Mouse (Mus musculus) adrenal gland, postnatal 4 days (tissue): ENCODE results near the gene Hoxa5. TPM values are rescaled to one million over a fixed set of nuclear protein-coding genes. Genes with fewer than 3 reads are reported as not detected.

ENCODE experiments used
- DNase-seq, 2 experiments: peaks; one replicate each; pipeline ENCODE4 v3.0.0; 2021 to 2022; ENCODE audit warnings: low spot score in 2 of 2, mixed read lengths in 2 of 2
- total RNA-seq, 2 experiments: library from RNA; stranded (reverse); gene quantifications; 2 replicates each; pipeline ENCODE4 v1.2.3; 2021

Gene Hoxa5
- total RNA-seq, 2 experiments from 2014 or later: 25.9 TPM

DNA sequence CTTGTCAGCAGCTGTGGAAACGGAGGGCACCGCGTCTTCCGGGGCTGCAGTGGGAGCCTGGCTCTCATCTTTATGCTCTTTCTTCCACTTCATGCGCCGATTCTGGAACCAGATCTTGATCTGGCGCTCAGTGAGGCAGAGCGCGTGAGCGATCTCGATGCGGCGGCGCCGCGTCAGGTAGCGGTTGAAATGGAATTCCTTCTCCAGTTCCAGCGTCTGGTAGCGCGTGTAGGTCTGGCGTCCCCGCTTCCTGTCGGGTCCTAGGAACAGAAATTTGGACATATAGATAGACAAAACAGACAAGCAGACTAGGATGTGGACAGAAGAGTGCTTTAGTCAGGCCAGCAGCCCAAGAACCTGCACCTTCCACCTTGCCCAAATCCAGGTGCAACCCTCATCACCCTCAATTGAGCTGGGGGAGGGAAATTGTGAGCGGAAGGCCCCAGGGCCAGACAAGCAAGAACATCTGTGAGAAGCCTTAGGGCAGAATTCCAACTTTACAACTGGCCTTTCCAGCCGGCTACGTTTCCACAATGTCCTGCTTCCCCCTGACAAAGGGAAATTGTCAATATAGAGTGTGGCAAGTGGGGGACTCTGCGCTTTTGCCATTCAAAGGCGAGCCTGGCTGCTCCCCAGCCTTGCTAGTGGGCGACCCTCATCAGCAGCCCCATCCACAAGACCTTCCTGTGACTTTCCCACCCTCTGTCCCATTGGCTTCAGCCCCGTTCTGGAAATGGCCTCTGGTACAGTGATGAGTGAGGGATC, 11.6 kb upstream of the Hoxa5 start:
- peak; percentile 1 to 3 for DNase-seq

DNA sequence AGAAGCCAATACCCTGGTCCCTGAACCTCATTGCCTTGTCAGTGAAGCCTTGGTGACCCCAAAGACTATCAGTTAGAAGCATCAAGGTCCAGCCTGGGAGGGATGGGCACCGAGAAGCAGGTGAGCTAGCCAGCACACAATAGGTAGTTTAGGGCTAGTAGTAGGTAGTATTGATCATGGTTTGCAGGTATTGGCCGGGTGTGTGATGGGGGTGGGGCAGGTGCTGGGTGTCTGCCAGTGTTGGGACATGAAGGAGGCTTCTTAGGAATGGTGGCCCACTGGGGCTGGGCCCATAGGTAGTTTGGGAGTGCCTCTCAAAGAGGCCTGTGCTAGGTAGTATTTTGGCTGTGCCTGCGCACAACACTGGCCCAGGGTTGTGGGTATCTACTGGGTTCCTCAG, 10.7 kb upstream of the Hoxa5 start:
- DNase-seq: no peak

DNA sequence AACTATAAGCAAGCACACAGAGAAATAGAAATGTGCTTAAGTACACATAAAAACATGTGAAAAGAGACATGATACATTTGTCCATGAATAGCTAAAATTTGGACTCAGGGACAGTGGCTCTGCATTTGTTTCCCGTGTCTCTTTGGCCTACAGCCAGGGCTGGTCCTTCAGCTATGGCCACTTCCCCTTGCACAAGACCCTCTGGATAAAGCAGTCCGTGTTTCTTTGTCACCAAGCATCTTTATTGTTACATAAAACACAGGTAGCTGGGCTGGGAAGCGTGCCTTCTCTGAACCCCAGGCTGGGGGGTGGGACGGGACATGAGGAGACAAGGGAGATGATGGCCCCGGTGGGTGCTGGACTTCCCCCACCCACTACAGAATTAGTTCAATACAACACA, 9.9 kb upstream of the Hoxa5 start:
- DNase-seq: peak in 1 of 2 experiments; percentile 2

DNA sequence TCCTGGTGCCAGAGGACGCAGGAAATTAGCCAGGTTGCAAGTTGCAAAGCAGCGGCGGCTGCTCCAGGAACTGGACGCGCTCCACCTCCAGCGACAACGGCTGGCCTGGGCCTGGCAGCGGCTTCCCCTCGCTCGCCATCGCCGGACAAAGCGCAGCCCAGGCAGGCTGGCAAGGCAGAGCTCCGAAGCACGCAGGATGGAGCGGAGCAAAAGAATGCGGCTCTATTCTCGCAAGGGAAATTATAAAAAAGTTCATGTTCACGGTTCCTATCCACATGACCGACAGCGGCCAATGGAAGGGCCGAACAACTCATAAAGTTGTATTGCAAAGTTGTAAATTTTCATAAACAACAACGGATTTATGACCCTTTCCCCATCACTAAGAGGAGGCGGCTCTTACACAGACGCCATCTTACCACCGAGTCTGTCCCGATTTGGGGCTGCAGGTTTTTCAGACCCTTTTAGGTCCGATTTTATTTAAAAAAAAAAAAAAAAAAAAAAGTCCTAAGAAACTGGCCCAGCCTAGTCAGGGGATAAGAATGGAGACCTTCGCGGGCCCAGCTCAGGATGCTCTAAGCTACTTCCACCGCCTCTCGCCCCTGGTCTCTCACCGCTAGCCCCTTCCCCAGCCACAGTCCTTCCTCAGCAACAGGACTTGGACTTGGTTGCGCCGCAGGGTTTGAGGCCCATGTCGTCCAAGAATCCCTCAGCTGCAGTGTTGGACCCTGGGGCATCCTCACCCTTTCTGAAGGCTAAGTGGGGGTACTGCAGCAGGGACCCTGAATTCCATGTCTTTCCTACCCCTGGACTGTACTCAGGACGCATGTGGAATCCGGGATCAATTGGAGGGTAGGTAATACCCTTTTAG, 9.0 kb upstream of the Hoxa5 start, which contains the start of the genes Hoxa3 and Gm28308:
Hoxa3 (minus strand) TSS at position 218 of the 868 bp plus-strand sequence.
Gm28308 (minus strand) TSS at position 221 of the 868 bp plus-strand sequence.
- peak; percentile 2 for DNase-seq

DNA sequence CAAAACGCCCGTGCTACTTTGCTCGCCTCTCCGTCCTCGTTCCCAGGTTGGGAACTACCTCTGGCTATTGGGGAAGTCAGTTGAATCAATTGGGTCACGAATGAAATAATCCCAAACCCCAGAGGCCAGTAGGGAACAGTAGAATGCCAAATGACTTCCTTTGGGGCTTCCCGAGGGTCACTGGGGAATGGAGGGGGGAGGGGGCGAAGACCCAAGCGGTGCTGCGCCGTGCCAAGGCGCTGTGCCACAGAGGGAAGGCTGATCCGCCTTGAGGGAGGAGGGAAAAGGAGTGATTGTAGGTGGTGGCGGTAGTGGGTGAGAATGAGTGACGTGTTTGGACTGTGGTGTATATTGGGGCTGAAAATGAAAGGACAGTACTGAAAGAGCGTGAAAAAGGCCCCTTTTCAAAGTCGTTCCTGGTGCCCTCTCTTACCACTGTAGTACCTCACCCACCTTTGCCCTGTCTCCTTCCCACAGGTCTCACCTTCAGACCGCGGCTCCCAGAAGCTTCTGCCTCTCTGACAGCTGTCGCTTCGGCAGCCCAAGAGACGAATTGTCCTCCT, 8.2 kb upstream of the Hoxa5 start:
- peak in 1 of 2 experiments; percentile 23 for DNase-seq

DNA sequence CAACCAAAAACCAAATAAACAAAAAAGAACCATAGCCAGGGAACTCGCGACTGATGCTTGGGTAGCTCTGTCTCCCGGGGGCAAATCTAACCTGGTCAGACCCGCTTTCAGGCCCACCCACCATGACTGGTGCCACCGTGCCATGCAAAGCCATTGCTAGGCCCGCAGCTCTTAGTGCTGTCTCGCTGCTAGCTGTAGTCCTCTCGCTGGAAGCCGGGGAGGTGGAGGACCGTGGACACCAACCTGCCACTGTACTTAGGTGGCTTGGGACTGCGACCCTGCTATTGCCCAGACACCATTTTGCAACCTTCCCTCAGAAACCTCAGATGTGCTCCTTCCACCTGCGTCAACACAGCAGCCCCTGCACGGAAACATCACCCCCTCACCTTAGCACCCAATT, 7.6 kb upstream of the Hoxa5 start:
- DNase-seq: no peak

DNA sequence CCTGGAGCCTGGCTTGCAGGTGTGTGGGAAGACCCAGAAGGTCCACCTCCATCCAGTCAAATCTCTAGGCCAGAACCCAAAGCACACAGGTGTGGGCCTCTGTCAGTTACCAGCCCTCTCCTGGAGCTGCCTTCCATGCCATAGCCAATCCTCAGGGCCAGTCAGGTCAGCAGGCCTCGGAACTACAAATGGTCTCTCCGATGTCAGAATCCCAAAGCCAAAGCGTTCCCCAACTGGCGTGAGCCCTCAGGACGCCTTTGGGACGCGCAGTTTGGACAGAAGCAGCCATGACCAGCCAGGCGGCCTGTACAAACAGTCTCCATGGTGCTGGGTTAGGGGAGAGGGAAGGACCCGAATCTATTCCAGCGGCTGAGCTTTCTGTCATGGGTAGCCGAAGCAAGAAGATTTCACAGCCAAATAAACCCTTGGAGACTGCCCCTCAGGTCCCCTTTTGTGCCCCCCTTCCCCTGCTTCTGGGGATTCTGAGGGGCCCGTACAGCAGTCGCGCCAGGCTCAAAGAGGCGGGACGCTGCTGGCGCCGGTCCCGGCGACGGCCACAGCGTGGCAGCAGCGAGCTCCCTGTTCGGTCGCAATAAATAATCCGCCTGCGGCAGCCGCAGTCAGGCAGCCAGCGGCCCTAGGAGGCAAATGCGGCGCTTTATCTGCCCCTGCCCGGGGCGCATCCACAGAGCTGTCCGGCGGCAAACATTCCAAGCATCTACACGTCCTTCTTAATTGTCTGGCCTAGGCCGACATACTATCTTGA, 7.0 kb upstream of the Hoxa5 start:
- peak in 1 of 2 experiments; percentile 73 for DNase-seq

DNA sequence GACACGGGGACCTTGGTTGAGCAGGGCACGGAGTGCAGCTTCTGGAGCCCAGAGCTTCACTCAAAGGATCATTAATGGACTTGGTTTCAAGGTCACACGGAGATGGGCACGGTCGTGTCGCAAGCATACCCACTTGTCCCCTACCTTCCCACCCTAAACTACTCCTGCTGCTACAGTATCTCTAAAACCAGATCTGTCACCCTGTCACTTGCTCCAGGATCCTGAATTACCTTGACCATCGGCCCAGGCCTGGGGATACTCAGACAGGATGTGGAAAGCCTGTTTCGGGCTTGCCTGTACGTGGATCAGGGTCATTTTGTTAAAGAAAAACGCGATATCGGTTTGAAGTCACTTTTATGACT, 5.3 kb upstream of the Hoxa5 start:
- DNase-seq: no peak

DNA sequence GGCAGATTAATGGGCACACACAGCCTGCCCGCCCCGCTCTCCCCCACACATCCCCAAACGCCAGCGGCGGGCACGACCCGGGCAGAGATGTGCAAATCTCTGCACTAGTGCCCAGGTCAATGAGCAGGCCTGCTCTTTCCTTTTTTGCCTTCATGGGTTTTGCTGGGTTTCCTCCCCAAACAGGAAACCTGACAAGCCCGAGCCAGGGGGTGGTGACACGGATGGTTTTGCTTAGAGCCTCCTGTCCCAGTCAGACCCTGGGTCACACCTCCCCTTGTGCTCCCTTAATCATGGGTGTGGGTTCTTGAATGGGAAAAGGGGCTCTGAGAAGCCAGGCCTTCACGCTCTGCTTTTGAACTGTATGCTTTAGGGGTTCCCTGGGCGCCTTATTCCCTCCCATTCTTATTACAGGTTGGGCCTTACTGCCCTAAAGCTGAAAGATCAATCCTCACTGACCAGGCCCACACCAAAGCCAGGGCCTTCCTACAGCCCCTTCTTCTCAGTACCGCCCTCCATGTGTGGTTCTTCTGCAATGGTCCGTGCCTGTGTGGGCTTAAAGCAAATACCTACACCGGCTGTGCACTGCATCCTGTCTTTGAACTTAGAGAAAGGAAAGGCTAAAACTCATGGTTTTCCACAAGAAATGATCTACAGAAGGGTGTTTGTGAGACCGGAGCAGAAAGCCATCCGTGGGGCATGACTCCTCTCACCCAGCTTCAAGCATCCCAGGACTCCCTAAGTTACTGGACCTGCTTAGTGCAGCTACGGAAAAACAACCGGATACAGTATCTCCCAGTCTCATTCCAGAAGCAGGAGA, 4.7 kb upstream of the Hoxa5 start:
- DNase-seq: no peak

DNA sequence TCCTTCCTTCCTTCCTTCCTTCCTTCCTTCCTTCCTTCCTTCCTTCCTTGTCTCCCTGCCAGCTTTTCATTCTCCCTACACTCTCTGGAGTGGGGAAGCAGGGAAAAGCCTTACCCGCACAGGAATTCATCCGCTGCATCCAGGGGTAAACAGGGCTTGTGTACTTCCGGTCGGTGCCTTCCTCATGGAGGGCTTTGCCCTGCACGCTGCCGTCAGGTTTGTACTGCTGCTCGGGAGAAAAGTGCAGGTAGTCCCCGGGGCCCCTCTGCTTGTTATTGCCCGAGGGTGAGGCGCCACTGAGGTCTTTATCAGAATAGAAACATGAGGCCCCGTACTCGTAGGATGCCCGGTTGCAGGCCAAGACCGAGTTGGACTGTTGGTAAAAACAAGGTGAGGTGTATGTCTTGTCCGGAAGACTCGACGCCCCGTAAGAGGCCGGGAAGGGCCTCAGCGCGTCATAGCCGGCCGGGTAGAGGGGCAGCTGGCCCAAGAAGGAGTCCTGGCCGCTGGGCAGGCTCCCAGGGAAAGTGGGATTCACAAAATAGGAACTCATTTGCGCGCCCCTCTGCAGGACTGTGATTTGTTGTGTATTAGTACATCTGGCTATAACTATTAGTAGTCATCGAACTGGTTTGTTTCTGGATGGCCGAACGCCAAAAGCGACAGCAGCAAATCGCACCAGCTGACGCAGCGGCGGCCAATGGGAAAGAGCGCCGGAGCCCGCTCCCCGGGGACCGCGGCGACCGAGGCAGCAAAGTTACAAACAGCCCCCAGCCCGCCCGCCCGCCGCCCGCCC, 3.9 kb upstream of the Hoxa5 start, which contains the start of gene Hoxa6:
Hoxa6 (minus strand) TSS at position 651 of the 796 bp plus-strand sequence.
- no peak for DNase-seq

DNA sequence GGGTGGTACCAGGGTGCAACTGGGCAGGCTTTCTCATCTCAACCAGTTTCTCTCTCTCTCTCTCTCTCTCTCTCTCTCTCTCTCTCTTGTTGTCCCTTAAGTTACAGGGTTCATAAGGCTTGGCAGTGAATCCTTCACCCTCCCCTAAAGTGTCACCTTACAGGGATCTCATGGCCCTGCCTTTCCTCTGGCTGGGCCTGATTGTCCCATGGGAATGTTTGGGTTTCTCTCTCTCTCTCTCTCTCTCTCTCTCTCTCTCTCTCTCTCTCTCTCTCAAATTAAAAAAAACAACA, 3.2 kb upstream of the Hoxa5 start:
- no peak for DNase-seq

DNA sequence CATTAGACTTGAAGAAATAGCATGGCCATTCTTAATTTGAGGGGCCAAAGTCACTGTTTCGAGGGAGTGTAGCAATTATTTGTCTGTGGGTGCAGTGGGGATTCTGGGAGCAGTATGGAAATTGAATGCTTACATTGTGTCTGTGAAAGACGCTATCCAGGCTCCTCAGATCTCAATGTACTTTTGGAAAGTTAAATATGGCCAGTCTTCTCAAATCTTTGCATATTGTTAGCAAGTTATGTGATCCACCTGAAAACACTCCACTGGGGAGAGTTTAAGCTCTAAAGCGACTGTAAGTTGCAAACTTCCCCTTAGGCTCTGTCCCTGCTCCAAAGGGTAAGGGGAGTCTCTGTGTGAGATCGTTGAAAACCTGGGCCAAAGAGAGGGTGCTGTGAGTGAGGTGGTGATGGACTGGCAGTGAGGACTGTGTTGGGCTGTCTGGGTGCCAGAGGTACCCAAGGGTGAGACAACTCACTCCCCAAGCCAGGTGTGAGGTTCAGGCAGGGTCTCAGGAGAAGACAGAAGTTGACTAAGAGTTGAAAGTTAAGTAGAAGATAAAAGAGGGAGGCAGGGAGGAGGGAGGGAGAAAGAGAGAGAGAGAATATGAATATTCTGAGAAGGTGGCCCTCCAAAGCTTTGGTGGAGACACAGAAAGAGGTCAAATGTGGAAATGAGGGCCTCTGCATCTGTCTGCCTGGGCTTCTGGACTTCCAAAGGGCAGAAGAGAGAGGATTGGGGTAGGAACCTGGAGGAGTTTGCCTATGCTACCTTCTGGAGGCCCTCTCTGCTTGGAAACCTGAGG, 2.7 kb upstream of the Hoxa5 start:
- no peak for DNase-seq

DNA sequence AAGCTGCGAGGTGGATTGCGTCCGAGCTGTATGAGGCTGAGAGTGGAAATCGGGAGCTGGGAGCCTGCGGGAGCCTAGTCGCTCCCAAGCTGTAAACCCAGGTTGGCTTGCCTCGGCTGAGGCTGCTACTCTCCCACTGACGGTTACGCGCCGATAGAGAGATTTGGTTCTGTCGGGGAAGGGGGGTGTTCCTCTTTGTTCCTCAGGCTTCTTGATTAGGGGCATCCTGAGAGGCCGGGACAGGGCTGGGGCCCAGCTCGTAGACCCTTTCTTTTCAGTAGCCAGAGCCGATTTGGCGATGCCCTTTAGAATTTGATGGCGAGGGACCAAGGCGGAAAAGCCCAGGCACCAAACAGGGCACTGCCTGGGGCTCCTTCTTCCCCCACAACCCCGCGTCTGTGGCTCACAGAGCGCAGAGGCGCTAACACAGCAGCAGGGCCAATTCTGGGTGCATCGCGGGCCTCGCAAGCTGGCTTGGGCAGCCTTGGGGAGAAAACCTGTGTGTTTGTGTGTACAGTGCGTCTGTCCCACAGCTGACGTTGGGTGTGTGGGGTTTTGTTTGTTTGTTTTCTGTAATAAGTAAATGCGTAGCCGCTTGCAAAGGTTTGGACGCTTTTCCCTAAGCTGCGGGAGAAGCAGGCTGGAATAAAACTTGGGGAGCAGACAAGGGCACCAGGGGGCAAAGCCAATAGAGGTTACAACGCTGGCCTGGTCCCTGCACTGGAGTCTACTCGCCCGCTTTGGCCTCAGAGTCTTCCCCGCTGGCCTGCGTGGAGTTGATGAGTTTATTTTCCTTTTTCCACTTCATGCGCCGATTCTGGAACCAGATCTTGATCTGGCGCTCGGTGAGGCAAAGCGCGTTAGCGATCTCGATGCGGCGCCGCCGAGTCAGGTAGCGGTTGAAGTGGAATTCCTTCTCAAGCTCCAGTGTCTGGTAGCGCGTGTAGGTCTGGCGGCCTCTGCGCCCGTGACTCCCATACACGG, 1.5 kb upstream of the Hoxa5 start:
- no peak for DNase-seq

DNA sequence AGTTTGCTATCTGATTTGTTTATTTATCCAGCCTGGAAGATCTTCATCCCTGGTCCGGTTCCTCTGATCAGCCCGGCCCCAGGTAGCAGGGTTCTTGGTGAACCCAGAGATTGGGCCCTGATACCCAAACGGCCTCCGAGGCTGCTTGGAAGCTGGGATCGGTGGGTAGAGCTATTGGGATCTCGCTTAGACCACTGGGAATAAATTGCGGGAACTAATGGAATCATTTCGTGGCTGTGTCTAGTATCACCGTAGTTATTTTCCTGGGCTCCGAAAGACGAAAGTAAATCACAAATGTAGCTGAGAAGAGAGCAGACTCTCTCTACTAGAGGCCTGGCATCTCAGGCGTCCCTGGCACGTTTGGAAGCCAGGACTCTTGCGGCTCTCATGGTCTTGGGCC, 834 bp upstream of the Hoxa5 start:
- DNase-seq: no peak

DNA sequence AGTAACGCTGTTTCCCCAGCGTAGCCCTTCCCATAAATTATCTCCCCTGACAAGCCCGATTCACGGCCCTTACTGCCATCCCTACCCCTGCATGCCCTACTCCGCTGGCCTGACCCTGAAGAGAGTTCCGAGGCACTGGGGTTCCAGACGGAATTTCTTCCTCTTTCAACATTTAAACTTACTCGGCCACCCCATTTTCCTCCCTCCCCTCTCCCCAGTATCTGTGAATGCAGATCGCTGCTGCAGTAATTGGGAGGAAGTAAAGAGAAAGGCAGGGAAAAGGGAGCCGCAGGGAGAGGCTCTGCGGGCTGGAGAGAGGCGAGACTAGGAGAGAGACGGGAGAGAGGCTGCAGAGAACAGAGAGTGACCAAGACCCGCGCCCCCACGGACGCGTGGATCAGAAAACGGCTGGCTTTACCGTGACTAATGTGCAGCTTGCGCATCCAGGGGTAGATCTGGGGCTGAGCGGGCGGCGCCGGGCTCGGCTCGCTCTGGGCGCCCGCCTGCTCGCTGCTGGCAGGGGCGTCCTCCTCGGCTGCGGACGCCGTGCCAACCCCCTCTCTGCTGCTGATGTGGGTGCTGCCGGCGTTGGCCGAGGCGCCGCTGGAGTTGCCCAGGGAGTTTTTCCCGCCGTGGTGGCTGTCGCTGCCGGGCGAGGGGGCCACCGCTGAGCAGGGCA, 877 bp downstream of the Hoxa5 start:
- no peak for DNase-seq

DNA sequence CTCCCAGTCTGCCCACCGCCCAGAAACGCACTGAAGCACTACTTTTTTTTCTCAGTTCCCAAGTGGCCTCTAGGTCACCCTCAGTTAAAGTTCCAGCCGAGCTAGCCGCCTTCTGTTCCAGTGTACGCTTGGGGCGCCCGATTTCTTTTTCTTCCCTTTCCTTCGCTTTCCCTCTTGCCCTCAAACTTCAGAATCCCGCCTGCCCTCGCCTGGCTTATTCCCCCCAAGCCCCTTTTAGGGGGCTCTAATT, 1.3 kb downstream of the Hoxa5 start:
- no peak for DNase-seq

DNA sequence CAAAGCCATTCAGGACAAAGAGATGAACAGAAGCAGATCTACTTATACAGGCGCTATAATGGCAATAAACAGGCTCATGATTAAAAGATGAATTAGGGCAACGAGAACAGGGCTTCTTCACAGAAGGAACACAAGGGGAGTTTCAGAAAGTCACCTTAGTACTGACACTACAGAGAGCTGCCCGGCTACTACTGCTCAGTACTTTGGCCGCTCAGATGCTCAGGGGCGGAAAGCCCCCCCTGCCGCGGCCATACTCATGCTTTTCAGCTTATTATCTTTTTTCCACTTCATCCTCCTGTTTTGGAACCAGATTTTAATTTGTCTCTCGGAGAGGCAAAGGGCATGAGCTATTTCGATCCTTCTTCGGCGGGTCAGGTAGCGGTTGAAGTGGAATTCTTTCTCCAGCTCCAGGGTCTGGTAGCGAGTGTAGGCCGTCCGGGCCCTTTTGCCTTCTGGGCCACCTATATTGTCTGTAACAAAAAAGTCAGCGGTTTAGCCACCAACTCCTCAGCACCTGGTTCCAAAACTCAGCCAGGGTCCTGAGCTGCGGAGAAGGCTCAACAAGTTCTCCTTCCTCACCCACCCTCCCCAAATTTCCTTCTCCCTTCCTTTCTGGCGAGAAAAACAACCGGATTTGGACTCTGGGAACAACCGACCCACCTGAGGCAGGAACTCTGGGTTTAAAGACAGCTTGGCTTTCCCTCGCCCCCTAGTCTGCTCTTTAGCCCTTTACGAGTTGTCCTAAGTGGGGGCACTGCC, 1.8 kb downstream of the Hoxa5 start:
- DNase-seq: no peak
